Mouse (Mus musculus) cerebellum, postnatal 25 days (tissue): ENCODE data around the gene Lypd6b.
A peak's percentile ranks its signal among the peaks of the same experiment; 100 is the strongest.

Experiments
- DNase-seq, 2 experiments: peaks; one replicate each; pipeline ENCODE4 v3.0.0; 2021; ENCODE audit warnings: mixed read lengths in 2 of 2

The Lypd6b gene

DNA sequence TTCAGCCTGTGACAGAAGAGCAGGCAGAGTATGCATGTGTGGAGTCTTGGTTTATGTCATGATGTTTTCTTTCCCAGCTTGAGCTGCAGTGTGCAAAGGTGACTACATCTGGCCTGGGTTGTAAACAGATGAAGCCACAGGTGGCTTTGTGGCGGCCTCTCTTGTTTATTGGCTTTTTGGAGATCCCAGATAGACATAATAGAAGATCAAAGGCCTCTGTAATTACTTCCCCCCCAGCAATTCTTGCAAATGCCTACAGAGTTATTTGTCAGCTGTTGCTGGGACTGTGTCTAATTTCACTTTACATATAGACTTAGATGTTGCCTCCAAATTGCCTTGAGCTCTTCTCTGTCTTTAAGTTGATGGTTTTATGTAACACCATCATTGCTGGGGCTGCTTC, 38.1 kb downstream of the Lypd6b start:
- DNase-seq: no peak

DNA sequence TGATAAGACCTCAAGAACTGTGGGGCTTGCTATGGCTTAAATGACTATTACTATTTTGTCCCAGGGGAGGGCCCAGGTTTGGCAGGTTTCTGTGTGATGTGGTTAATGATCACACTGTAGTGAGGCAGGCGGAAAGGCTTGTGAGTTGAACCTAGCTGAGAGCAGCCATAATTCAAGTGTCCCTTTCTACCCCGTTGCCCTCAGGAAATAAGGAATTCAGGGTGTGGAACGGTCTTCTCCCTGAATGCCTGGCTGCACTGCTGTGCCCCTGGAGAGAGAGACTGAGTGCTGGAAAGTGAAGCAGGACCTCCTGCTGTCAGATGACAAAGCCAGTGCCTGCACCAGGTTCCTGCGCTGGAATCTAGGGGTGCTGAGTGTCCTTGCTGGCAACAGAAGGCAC, 40.3 kb downstream of the Lypd6b start:
- no peak for DNase-seq

DNA sequence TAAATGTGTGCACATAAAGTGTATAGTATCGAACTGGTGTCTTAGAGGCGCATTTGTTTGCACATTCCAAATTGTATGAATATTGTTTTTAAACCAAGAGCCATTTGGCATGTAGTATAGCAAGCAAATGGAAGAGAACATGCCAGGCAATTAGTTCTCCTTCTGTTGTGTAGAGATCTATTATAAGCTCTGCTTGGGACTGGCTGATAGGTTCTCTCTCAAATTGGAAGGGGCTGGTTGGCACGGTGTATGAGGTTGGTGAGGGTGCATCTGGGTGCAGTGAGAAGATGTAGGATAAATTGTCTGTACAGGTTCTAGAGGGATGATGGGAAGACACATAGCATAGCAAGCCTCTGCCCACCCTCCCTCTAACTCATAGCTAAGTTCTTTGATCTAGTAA, 42.9 kb downstream of the Lypd6b start:
- no peak for DNase-seq

DNA sequence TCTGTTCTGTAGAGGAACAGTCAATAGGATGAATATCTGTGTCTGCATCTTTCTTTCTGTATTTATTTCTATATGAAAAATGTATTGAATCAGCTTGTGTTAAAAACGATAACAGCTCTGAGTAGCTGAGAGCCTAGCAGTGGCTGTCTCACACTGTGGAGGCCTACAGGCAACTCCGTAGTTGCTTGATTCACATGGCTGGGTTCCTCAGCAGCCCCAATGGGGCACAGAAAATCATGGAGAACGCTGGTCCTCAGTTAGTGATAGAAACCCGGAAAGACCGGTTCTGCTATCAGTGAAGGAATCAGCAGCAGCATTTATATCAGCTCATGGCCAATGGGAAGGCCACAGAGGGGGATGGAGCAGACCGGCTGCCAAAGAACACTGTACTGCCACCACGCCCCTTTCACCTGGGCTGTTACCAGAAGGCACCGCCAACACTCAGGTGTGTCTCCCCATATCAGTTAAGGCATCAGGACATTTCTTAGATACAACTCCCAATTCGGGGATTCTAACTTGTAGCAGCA, 44.9 kb downstream of the Lypd6b start:
- DNase-seq: no peak

DNA sequence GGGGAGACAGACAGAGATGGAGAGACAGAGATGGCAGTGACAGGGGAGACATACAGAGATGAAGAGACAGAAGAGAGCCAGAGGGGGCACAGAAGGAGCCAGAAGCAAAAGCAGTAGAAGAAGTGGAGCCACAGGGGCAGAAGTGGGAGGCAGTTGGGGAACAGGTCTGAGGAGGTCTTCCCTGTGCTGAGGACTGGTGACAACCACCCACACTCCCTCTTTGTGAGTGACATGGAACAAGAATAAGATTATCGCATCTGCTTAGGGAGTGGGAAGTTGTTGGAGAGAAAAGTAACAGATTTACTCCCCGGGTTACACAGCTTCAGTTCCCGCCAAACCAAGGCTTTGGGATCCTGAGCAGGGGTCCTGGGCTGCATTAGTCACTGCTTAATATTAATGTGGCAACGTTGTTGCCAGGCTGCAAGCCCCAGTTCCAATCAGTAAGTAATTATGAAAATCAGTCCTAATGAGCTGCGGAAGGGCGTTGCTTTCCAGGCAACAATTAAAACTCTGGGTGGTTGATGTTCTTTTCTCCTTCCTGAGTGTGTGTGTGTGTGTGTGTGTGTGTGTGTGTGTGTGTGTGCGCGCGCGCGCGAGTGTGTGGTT, 50.1 kb downstream of the Lypd6b start:
- DNase-seq: no peak

DNA sequence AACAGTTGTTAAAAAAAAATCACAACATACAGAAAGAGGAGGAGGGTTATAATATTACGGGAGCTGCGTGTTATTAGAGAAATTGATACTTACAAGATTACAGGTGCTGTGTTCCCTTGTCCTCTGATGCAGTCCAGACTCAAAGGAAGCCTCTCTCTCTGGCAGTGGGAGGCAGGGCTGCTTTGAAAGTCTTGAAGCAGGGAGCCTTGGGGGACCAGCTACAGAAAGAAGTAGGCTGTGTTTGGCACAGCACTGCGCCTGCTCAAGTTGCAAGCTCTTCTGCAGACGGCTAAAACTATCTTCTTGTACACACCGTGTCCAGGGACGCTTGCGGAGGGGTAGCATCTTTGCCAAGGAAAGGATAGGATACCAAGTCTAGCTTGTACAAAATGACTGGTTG, 51.1 kb downstream of the Lypd6b start:
- DNase-seq: no peak

DNA sequence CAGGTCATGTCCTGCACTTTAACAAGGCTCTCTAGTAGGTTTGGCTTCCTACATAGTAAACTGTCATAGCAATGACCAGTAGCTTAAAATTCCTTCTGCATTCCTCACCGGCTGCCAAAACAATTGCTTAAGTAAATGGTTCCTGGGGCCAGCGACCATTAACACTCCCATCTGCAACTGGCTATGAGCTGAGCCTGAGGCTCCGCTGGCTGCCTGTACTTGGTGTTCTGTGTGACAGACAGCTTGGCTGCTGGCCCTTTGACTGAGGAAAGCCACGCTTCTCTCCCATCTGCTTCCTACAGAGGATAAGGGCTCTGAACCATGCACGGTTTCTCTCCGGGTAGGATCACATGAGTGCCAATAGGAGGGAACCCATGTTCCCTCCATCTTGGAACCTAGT, 53.1 kb downstream of the Lypd6b start:
- DNase-seq: peak; percentile 18 to 26

DNA sequence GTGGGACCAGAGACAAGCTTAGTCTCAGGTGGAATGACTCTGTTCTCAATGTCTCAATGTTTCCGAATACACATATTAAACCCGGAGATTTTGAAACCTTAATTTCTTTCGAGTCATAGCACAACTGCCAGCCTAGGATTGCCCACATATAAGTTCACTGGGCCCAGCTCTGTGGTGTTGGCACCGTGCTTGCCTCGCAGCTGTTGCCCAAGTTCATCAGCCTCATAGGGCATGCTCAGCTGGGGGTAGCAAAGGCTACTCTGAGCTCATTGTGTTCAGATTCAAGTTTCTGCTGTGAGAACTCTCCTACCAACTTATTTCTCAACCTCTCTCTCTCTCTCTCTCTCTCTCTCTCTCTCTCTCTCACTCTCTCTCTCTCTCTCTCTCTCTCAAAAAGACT, 53.6 kb downstream of the Lypd6b start:
- no peak for DNase-seq

DNA sequence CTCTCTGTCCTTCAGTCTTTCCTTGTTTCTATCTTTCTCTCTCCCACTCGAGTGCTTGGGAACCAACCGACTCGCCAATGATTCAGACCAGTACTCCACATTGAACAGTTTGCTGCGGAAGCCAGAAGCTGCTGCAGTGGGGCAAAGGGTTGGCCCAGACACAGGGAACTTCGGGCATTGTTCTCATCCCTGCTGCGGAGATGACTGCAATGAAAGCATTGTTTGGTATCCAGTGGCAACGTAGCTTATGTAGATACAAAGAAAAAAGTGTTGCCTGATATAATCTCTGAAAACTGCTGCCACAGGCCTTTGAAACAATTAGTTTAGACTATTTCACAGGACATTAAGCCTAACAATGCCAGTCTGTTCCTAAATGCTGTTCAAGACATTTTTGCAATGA, 57.6 kb downstream of the Lypd6b start:
- no peak for DNase-seq

DNA sequence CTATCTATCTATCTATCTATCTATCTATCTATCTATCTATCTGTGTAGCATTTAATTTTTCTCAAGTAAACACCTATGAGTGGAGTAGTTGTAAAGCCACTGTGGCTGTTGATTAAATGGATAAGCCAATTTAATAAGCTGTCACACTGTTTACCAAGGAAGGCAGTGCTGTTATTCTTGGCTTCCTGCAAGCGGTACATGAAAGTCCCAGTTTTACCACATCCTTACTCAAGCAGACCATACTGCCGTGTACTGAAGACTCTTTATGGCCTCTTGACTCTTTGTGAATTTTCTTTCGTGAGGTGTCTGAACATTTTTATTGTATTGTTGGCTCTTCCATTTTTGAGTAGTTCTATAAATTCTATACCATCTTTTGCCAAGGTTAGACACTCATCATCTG, 58.6 kb downstream of the Lypd6b start:
- DNase-seq: no peak

DNA sequence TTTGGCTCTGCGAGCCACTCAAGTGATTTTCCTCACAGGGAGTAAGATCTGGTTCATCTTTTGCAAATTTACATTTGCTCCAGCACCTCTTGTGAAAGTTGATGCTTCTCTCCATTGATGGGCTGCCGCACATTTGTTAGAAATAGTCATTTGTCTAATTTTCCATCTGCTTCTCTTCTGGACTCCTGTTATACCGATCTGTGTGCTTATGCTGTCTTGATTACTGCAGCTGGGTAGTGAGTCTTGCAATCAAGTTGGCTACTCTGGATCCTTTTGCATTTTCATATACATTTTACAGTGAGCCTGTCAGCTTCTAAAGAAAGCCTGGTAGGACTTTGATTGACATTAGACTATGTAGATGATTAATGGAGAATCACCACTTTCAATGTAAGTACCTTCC, 59.4 kb downstream of the Lypd6b start:
- no peak for DNase-seq

DNA sequence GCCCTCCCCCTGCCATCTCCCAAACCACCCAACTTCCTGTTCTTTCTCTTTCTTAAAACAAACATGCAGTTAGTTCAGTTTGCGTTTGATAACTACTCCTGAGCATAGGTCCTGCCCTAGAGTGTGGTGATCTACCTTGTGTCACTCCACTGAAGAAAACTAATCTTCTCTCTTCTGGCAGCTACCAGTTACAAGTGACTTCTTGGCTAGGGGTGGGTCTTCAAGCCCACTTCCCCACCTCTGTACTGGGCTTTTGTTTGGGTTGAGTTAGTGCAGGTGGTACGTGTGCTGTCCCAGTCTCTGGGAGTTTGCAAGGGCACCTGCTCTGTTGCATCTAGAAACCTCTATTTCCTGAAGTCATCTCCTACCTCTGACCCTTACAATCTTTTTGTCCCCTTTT, 60.3 kb downstream of the Lypd6b start:
- no peak for DNase-seq

DNA sequence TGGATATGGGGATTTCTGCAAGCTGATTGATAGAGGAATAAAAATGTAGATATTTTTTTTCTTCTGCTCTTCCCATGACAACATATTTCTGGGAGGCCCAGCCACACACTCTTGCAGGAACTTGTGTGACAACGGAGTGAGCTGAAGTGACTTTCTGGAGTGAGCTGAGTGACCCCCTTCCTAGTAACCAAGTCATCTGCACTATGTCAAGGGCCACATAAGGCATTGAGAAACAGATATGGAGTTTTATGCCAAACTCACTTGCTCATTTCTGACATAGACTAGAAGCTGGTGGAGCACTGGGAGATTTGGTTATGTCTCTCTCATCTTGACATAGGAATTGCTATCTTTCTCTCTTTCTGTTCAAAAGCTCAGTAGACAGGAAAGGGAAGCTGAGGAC, 62.3 kb downstream of the Lypd6b start:
- no peak for DNase-seq

DNA sequence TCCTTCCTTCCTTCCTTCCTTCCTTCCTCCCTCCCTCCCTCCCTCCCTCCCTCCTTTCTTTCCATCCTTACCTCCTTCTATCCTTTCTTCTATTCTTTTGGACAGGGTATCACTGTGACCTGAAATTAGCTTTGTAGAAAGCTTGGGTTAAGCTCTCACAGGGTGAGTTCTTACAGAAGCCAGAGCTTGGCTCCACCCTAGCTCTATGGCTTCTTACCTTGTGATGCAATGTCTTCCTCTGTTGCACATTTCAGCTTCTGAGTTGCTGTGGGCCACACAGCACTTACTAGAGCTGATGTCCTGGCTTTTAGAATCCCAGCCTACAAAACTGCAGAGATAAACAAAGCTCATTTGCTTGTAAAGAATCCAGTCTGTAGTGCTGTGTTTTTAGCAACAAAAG, 64.5 kb downstream of the Lypd6b start:
- no peak for DNase-seq

DNA sequence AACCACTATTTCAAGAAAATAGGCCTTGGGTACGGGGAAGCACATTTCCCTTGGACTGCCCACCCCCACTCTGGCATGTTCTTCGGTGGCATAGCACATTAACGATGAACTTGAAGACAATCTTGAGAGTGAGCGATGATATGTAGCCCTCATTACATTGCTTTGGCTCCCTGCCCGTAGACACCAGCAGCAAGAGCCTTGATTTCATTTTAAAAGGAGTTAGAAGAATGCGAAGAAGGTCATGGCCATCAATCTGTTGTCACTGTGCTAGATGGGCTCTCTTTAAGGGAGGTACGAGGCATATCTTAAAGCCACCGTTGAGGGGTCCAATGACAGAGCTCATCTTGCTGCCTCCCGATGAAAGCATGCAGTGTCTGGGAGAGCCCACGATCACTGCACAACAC, 68.7 kb downstream of the Lypd6b start:
- DNase-seq: no peak

DNA sequence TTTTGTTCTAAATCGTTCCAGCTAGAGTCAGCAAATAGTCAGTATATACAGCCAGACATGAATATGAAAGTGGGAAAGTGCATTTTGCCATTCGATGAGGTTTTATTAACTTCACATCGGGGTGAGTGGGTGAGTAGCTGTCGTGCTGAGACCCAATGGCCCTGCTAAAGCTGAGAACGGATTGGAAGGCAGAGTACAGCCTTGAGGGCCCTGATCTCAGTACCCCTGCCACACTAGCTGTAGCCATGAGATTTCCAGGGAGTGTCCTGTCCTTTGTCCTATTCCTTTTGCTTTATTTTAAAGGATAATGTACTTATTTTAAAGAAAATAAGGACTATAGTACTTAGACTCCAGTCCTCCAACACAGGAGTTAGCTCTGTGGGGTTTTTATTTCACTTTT, 69.1 kb downstream of the Lypd6b start:
- no peak for DNase-seq

DNA sequence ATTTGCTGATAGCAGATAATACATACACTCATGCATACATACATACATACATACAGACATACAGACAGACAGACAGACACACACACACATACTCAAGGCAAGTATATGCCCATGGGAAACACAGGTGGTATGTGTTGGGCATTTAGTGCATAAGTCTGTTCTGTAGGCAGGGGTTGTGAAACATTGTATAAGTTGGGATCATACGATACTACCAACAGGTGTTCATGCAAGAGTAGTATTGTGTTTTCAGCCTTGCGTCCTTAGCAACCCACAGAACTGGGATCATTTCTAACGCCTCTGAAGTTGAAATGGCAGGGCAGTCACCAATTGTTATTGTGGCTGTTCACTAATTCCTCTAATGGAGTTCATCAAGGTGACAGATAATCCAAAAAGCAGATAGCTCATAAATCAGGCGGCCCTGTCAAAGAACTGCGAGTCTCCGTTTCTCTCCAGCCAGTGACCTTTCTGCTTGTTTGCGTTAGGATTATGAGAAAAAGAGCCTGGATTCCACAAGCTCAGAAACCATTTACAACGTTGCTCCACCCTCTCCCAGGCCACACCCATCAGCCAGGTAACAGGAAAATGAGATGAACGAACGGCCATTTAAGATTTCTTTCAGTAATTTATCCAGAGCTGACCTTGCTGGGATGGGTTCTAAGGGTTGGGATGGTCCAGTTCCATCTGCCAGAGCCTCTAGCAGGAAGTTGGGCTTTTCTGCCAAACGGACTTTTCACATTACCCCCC, 72.9 kb downstream of the Lypd6b start:
- DNase-seq: no peak

DNA sequence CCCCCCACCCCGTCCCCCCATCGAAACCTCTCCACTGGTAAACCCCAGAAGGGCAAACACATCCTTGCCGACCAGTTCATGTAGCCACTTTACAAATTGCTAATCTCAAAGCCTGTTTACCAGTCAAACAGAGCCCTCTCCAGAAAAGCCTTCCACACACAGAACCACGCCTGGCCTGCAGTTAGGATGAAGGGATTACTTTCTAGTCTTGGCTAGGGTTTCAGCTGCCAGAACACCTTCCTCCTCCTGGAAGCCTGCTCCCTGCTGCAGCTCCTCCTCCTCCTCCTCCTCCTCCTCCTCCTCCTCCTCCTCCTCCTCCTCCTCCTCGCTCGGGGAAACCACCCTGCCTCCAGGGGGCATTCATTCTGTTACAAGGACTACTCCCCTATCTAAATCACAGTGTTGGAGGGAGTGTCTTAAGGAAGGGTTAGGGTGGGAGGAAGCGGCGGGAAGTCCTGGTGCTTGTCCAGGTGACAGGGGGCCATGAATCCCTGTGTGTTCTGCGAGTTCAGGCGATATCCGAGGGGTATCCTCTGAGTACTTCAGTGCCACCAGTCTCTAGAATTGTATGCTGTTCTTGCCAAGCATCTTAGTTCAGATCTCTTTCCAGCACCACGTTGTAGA, 73.6 kb downstream of the Lypd6b start:
- no peak for DNase-seq

DNA sequence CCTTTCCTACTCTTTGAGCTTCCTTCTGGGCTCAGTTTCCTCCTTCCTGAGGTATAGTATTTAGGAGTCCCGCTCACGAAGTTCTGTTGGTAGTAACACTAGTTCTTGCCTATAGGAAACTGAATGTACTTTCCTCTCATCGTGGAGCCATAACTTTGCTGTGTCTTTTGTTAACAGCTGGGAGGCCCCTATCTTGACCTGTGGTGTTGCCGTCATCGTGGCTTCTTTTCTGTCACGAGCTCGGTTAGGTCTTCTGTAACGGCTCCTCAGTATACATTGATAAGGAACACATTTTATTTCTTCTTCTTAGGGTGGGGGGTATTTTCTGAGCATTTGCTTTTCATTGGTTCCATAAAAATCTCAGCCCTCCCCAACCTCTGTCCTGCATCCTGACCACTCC, 74.2 kb downstream of the Lypd6b start:
- DNase-seq: no peak

DNA sequence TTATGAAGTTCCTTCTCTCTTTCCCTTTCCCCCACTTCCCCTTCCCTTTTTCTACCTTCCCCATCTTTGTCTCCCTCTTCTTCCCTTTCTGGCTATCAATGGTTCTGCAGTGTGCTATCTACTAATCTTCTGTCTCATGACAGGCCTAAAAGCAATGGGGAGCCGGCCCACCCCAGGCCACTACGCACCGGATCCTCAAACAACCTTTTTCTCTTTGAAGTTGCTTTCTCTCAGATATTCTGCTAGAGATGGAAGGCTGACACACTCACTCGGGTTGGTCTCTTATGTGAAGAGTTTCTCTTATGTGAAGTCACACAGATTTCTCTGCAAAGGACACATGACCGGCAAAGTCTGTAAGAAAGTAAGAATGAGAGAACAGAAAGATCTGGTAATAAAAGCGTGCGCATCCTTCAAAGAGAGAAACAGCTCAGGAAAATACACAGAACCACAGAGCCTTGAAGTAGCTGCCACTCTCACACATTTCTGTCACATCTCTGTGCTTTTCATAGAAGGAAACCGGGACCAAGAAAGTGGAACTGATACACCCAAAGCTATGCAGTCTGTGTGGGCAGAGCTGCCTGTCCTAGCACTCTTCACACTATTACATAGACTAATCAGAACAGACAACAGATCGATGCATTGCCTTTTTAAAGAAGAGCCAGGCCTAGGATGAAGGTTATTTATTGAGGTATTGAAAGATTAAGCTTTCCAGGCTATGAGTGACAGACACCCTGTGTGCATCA, 80.8 kb downstream of the Lypd6b start:
- DNase-seq: no peak

DNA sequence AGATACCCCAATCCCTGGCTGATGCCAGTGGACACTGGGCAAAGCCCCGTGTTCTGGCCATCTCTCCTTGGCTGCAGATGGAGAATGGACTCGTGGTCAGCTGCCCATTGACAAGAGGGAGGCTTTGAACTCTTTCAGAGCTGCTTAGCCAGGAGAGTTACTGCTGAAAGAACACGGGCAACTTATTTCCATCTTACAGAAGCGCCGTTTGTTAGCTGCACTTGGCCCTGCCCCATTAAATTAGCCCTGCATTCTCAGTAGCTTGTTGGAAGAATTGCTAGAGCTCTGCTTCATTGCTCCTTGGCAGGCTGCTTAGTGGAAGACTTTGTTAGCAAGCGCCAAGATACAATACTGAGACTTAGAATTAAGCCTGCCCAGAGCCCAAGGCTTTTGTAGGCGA, 81.6 kb downstream of the Lypd6b start:
- DNase-seq: no peak

DNA sequence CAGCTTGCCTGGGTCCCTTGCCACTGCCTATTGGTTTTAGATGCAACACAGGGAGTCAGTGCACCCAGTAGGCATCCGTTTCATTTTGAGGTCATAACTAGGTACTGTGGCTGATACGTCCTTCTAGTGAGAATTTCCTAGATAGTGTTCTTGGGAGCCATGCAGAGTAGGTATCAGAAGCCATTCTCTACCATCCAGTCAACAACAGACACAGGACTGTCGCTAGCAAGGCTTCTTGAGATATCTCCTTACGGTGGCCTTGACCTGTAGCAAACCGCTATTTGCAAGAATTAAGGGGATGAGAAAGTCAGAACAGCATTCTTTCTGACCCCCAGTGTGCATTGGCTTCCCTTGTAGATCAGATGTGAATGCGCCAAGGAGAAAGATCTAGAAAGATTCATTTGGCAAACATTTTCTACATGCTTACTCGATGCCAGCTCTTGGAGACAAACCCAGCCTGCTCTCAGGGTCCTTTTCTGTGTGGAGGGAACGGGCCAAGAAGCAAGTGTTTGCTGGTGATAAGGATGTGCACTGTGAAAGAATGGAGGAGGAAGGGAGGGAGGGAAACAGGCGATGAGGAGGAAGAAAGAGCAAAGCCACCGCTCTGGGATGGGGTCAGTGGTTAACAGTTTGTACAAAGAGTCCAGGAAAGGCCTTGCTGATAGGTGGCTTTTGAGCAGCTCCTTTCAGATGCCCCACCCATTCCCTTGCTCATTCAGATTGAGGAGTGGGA, 82.5 kb downstream of the Lypd6b start:
- DNase-seq: no peak

DNA sequence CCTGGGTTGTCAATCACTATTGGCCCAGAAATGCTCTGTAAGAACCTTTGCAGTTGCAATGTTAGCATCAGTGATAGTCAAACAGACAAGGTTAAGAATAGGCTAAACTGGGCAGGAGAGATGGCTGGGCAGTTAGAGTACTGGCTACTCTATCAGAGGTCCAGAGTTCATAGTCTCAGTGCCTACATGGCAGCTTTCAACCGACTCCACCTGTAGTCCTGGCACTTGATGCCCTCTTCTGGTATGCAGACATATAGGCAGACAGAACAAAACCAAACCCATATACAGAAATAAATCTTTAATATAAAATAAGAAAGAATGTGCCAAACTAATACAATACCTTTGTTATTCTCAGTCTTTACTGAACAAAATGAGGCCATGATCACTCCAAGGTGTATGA, 83.5 kb downstream of the Lypd6b start:
- no peak for DNase-seq
